Mouse (Mus musculus): Measurements from ENCODE around the gene Icam2.
A peak's percentile ranks its signal among the peaks of the same experiment; 100 is the strongest.

Gene Icam2

GRCm38 (mm10) chr11:106391546-106392188 is 3.8 kb upstream of the Icam2 start:
- DNase-seq (ENCODE audit: low read depth): peak; percentile 78

- DNase-seq (ENCODE audit: low read depth): no peak
These were observed 2.9 kb upstream of the Icam2 start for GRCm38 (mm10) chr11:106390757-106391156.

- DNase-seq (ENCODE audit: low read depth): no peak
These were observed 1.7 kb upstream of the Icam2 start for GRCm38 (mm10) chr11:106389611-106390010.

- DNase-seq (ENCODE audit: low read depth): no peak
These were observed 855 bp downstream of the Icam2 start for GRCm38 (mm10) chr11:106387020-106387419.

GRCm38 (mm10) chr11:106386409-106386808 is 1.5 kb downstream of the Icam2 start:
- no peak for DNase-seq (ENCODE audit: low read depth)

- no peak for DNase-seq (ENCODE audit: low read depth)
These were observed 4.7 kb downstream of the Icam2 start for GRCm38 (mm10) chr11:106383051-106383790.

GRCm38 (mm10) chr11:106382424-106382823 is 5.5 kb downstream of the Icam2 start:
- DNase-seq (ENCODE audit: low read depth): no peak

- DNase-seq (ENCODE audit: low read depth): no peak
These were observed 6.0 kb downstream of the Icam2 start for GRCm38 (mm10) chr11:106381883-106382282.

GRCm38 (mm10) chr11:106381011-106381410 is 6.9 kb downstream of the Icam2 start:
- no peak for DNase-seq (ENCODE audit: low read depth)

GRCm38 (mm10) chr11:106374979-106375378 is 12.9 kb downstream of the Icam2 start:
- DNase-seq (ENCODE audit: low read depth): no peak

- no peak for DNase-seq (ENCODE audit: low read depth)
These were observed 13.3 kb downstream of the Icam2 start for GRCm38 (mm10) chr11:106374559-106374958.

- no peak for DNase-seq (ENCODE audit: low read depth)
These were observed 13.9 kb downstream of the Icam2 start for GRCm38 (mm10) chr11:106373998-106374397.

- peak; percentile 82 for DNase-seq (ENCODE audit: low read depth)
These were observed 21.6 kb downstream of the Icam2 start for GRCm38 (mm10) chr11:106366316-106366715.

- DNase-seq (ENCODE audit: low read depth): no peak
These were observed 22.5 kb downstream of the Icam2 start, which contains the start of gene Prr29 for GRCm38 (mm10) chr11:106365366-106365765. Prr29 (plus strand) TSS chr11:106365472.

- DNase-seq (ENCODE audit: low read depth): no peak
These were observed 23.2 kb downstream of the Icam2 start for GRCm38 (mm10) chr11:106364712-106365111.

GRCm38 (mm10) chr11:106359350-106359749 is 28.5 kb downstream of the Icam2 start:
- DNase-seq (ENCODE audit: low read depth): peak; percentile 56

GRCm38 (mm10) chr11:106355382-106356128 is 32.3 kb downstream of the Icam2 start:
- no peak for DNase-seq (ENCODE audit: low read depth)

GRCm38 (mm10) chr11:106354181-106354580 is 33.7 kb downstream of the Icam2 start:
- DNase-seq (ENCODE audit: low read depth): no peak

- DNase-seq (ENCODE audit: low read depth): no peak
These were observed 34.7 kb downstream of the Icam2 start, which contains the start of gene Scn4a for GRCm38 (mm10) chr11:106353188-106353587. Scn4a (minus strand) TSS chr11:106353288.

GRCm38 (mm10) chr11:106351941-106352340 is 35.9 kb downstream of the Icam2 start:
- no peak for DNase-seq (ENCODE audit: low read depth)

- DNase-seq (ENCODE audit: low read depth): no peak
These were observed 36.6 kb downstream of the Icam2 start for GRCm38 (mm10) chr11:106351253-106351652.

- DNase-seq (ENCODE audit: low read depth): no peak
These were observed 37.0 kb downstream of the Icam2 start for GRCm38 (mm10) chr11:106350853-106351252.

- no peak for DNase-seq (ENCODE audit: low read depth)
These were observed 38.1 kb downstream of the Icam2 start for GRCm38 (mm10) chr11:106349772-106350171.
